Mouse (Mus musculus): ENCODE measurements around the gene Prkn. TPM values are rescaled to one million over a fixed set of nuclear protein-coding genes. Genes with fewer than 3 reads are reported as not detected.

Gene Prkn
- total RNA-seq, 2 experiments from 2014 or later, result 15.7 to 19.9 TPM

DNA sequence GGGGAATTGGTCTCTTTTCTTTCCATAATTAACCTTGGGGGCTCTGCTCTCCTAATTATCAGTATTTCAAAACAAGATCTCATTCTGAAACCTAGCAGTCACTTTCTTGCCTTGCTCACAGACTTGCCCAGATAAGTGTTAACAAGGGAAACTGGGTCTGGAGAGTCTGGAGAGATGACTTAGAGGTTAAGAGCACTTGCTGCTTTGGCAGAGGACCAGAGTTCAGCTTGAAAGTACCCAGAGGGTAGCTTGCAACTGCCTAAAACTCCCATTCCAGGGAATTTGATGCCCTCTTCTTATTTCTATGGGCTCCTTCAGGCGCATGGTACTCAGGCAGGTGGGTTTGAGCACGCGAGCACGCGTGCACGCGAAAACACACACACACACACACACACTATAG, 1223.3 kb downstream of the Prkn start:
- no peak for DNase-seq (ENCODE audit: low spot score in 2 of 2)

GRCm38 (mm10) chr17:12066054-12066453, 1225.9 kb downstream of the Prkn start:
- DNase-seq (ENCODE audit: low spot score in 2 of 2), result no peak

- no peak for DNase-seq (ENCODE audit: low spot score in 2 of 2)
Observed at GRCm38 (mm10) chr17:12076816-12077215, 1236.6 kb downstream of the Prkn start.

DNA sequence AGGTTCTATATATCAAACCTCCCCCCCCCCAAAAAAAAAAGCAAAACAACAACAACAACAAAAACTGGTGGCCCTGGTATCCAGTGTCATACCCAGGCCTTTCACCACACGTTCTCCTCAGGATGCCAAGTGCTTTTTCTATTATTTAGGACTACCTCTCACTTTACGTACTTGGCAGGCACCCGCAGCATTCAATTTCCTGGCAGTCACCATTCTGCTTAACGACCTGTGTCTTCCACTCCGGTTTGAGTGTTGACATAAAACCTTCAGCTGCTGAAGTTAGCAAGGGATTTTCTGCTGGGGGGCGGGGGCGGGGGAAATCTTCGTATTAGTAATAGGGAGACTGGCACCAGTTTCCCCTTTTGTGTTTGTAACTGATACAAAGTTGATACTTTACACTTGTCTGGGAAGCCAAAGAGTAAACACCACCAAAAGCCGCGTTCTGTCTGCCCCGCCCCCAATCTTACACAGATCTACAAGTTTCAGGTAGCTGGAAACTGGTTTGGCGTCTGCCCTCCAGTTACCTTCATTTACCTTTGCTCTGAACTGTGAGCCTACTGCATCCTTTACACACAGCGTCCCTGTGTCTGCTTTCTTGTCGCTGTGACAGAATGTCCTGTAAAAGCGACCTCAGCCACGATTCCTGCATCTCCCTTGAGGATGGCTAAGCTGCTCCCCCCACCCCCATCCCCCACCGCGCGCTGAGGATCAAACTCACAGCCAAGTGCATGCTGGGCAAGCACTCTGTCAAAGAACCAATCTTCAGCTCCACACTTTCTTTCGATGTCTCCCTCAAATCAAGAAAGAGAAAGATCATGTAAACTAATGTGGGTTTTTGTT, 1240.7 kb downstream of the Prkn start:
- no peak for DNase-seq (ENCODE audit: low spot score in 2 of 2)

DNA sequence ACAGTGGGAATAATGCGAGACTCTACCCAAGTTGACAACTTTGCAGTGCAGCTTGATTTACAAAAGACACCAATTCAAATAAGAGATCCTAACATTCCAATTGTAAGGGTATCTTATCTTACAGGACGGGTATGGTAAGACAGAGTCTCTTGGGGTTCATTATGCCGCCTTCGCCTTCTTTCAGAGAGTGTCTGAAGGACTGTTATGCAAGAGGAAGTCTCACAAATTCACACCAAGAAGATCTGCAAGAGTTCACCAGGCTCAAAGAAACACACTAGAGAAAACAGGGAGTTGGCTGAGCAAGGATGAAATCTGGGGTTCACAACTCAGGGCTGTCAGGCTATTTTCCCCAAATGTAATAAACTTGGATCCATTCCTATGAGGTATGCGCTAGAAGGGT, 1242.0 kb downstream of the Prkn start:
- no peak for DNase-seq (ENCODE audit: low spot score in 2 of 2)

DNA sequence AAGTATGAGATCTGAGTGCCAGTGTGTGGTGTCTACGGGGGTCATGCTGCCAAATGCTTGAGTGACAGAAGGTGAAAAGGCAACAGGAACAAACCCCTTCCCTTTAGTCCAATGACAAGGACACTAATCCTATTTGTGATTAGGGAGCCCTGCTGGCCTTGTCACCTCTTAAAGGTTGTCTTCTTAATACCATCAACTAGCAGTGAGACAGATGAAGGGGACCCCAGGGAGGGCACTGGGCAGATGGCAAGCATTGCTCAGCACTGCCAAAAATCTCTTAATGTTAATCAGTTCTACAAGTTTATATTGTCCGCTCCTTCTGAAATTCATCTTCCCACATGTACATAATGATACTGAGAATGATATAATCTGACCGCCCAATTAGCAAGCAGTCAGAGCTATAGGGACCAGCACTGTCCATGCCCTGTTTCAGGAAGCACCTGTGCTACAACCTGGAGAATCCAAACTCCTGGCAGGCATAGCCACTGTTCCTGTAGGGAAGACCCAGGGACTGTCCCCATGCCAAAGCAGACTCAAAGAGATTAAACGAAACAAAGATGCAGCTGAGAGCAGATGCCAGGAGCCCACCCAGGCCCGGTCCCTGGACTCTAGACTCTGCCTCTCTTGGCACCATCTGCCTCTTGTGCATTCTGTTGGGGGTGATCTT, 1250.2 kb downstream of the Prkn start:
- DNase-seq (ENCODE audit: low spot score in 2 of 2), result no peak

GRCm38 (mm10) chr17:12092901-12093564, 1252.8 kb downstream of the Prkn start:
- DNase-seq (ENCODE audit: low spot score in 2 of 2), result no peak

GRCm38 (mm10) chr17:12094016-12094415, 1253.8 kb downstream of the Prkn start:
- no peak for DNase-seq (ENCODE audit: low spot score in 2 of 2)

GRCm38 (mm10) chr17:12094827-12095590, 1254.8 kb downstream of the Prkn start:
- DNase-seq (ENCODE audit: low spot score in 2 of 2), result no peak

- no peak for DNase-seq (ENCODE audit: low spot score in 2 of 2)
Observed at GRCm38 (mm10) chr17:12099415-12099814, 1259.2 kb downstream of the Prkn start.

DNA sequence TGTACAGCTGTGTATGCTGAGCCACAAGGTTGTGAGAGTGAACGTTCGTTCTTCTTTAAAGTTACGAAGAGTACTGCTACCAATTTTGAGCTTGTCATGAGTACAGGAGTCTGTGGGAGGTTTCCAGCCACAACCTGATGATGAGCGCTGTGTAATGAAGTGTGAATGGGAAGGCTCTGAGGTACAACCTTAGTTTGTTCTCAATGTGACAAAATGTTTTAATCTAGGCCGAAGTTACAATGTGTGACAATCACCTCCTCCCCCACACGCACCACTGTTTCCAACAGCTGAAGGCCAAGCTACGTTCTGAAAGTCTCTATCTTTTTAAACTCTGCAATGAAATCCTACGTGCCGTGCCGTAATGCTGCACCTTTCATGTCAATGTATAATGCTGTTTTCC, 1262.1 kb downstream of the Prkn start:
- no peak for DNase-seq (ENCODE audit: low spot score in 2 of 2)

- no peak for DNase-seq (ENCODE audit: low spot score in 2 of 2)
Observed at GRCm38 (mm10) chr17:12103781-12104180, 1263.6 kb downstream of the Prkn start.

DNA sequence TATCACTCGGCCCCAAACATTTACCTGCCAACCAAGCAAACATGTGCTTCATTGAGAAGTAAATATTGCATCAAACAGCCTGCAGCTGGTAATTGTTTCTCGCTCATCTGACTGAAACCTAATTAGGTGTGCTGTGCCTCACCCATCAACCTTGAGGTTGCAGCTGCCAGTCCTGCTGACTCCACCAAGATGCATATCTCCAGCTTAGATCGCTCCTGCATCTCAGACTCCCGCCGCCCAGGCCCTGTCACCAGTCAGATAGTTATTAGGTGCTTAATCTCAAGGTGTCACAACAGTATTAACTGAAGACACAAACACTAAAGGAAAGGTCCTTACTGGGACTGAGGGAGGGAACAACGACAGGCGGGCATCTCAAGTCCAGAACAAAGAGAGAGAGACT, 1264.1 kb downstream of the Prkn start:
- no peak for DNase-seq (ENCODE audit: low spot score in 2 of 2)

DNA sequence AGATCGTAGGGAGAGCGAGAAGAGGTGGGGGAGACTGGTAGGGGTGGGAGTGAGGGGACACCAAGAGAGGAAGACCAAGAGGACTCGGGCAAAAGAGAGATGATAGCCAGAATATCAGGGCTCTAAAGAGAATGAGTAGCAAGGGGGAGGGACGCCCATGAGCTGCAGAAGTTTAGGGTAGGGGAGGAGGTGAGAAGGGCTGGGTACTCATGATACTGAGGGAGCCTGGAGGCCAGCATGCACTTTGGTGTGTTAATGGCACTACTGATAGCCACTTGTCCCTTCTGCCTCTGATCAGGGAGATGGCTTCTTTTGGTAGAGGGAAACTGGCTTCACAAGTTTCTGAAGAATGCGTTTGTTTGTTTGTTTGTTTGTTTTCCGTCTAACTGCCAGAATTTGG, 1264.5 kb downstream of the Prkn start:
- no peak for DNase-seq (ENCODE audit: low spot score in 2 of 2)

- DNase-seq (ENCODE audit: low spot score in 2 of 2), result no peak
Observed at GRCm38 (mm10) chr17:12106255-12106654, 1266.1 kb downstream of the Prkn start.

Other genes starting within 250 kb of the Prkn start
- 10 to 100 TPM; 17.5 to 18.2 TPM for gene Pacrg, start 73 bp upstream of the Prkn start, total RNA-seq (2021)

All from layer of hippocampus, postnatal 10 days (tissue).